Mouse (Mus musculus): ENCODE measurements at regions not wholly inside any gene's neighbourhood (a gene's known extent, or its start where the extent isn't known, plus 50 kb on each side); places are given as distances from the start of the nearest gene placed in this dataset.
"Not testable (repeated sequence)": the region's sequence is repeated elsewhere in the genome, so short reads cannot be mapped to it uniquely, and the experiment has no call there.

DNA sequence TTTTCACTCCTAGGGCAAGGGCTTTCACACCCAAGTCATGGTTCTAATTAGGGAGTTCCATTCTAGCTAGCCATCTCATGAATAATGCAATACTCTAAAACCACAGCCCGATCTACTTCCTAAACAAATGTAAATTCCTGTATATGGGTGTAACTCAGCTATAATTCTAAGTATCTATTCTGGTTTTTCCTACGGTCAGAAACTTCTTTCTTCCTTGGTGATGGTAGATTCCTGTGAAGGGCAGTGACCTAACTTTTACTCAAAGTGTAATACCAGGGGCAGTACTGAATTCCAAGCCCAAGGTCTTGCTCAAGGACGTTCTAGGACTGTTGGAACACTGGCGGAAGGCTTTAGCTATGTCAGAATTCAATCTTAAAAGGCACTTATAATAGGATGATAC is 51.2 kb upstream of the Asns start:
- not testable (repeated sequence) for H3K9ac ChIP-seq; H3K27me3 ChIP-seq; H3K4me2 ChIP-seq; ATAC-seq (replicated peaks; ENCODE audit: low FRiP score); H3K9me3 ChIP-seq (replicated peaks); H3K4me1 ChIP-seq; H3K4me3 ChIP-seq (replicated peaks); H3K27ac ChIP-seq; H3K36me3 ChIP-seq
- WGBS, result 87% methylated on average over 4 of the region's 4 CpGs

Measured in kidney, embryonic 15.5 days (tissue).